Mouse (Mus musculus): ENCODE data around the gene Anxa7. TPM values are rescaled to one million over a fixed set of nuclear protein-coding genes. Genes with fewer than 3 reads are reported as not detected.

Anxa7 gene
- polyA plus RNA-seq, 1 experiment from 2014 or later, result 33.6 TPM

DNA sequence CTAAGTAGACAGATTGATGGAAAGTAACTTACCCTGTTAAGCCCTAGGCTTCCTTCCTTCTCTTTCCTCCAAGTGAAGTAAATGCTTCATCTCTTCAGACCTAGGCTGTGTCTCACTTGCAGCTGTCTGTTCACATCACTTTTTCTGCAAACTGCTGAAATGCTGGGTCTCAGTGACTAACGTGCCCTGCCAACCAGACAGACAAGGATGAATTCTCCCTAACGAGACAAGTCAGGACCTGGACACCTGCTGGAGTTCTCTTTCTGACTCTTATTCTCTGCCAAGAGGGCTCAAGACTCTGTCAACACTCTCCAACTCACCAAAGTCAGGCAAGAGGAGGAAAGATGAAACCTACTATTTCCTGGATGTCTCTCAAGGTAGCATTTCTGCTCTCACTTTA, 16.7 kb upstream of the Anxa7 start, which contains the start of gene Mss51:
Gene Mss51, minus strand, starts transcription at position 299 of the 400 bp plus-strand sequence.
- no peak within 1 kb of the TSS for H3K9ac ChIP-seq (ENCODE audit: low read depth, low read length)
- H3K27me3 ChIP-seq (replicated peaks; ENCODE audit: control insufficient read depth, insufficient read depth, low read length), result no peaks in the 10 kb centered on the region
- no peak for ATAC-seq
- H3K36me3 ChIP-seq (ENCODE audit: control insufficient read depth, insufficient read depth), result peaks cover 18% of the 10 kb centered on the region
- WGBS, result 78% methylated on average over 2 of the region's 2 CpGs
- no peak for TF ChIP-seq CTCF (IDR thresholded peaks at IDR 0.05; ENCODE audit: low read depth)
- H3K4me2 ChIP-seq (replicated peaks; ENCODE audit: low read depth), result no peak within 1 kb of the TSS
- no peak within 1 kb of the TSS for H3K4me3 ChIP-seq (ENCODE audit: low read depth, low read length)
- no peaks in the 10 kb centered on the region for H3K9me3 ChIP-seq (ENCODE audit: control insufficient read depth)
- H3K27ac ChIP-seq (ENCODE audit: low read depth, low read length), result no peak within 1 kb of the TSS
- no peaks in the 10 kb centered on the region for H3K4me1 ChIP-seq (replicated peaks; ENCODE audit: control insufficient read depth, insufficient read depth, low read length)

DNA sequence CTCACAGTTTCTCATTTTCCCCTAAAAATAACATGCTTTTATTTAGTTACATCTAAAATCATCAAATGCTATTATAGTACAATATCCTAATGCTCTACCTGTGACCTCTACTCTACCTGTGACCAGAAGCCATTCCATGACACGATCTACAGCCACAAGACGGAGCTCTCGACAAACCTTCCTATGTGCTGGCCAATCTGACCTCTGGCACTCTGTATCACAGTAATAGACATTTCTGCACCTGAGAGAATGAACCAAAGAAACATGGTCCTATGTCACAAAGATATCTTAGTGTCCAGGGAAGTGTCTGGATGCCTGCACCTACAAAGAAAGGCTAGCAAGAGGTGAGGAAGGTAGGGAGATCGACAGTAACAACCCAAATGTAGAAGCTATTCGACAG, 6.1 kb upstream of the Anxa7 start:
- no peak for ATAC-seq
- no peaks in the 10 kb centered on the region; the same call in 1 of the 2 replicates for H3K36me3 ChIP-seq (ENCODE audit: control insufficient read depth, insufficient read depth)
- H3K9me3 ChIP-seq (ENCODE audit: control insufficient read depth), result no peaks in the 10 kb centered on the region
- no peaks in the 10 kb centered on the region for H3K4me1 ChIP-seq (replicated peaks; ENCODE audit: control insufficient read depth, insufficient read depth, low read length)
- 91% methylated on average over 5 of the region's 5 CpGs for WGBS
- no peaks in the 10 kb centered on the region for H3K27me3 ChIP-seq (replicated peaks; ENCODE audit: control insufficient read depth, insufficient read depth, low read length)
- TF ChIP-seq CTCF (IDR thresholded peaks at IDR 0.05; ENCODE audit: low read depth), result no peak
- no peak overlapping the region for H3K27ac ChIP-seq (ENCODE audit: low read depth, low read length)
- H3K4me2 ChIP-seq (replicated peaks; ENCODE audit: low read depth), result no peak overlapping the region
- no peak overlapping the region for H3K9ac ChIP-seq (ENCODE audit: low read depth, low read length)
- no peak overlapping the region for H3K4me3 ChIP-seq (ENCODE audit: low read depth, low read length)

DNA sequence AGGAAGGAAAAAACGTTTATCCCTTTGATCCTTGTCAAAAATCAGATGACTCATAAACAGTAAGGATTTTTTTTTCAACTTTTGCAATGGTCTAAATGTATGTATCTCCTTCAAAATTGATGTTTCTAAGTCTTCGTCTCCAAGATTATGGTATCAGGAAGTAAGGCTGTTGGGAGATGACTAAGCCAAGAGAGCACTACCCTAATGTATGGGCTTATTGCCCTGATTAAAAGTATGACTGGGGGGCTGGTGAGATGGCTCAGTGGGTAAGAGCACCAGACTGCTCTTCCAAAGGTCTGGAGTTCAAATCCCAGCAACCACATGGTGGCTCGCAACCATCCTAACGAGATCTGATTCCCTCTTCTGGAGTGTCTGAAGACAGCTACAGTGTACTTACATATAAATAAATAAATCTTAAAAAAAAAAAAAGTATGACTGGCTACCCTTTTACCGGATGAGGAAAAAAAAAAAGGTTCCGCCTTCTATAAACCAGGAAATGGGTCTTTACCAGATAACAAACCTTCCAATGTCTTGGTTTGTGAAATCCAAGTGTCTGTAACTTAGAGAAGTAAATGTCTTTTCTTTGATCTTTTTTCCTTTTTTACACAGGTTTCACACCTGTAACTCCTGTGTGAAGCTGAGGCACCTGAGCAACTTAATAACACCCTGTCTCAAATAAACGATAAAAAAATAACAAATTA, 2.3 kb upstream of the Anxa7 start:
- H3K27ac ChIP-seq (ENCODE audit: low read depth, low read length), result no peak overlapping the region
- H3K9me3 ChIP-seq (ENCODE audit: control insufficient read depth), result no peaks in the 10 kb centered on the region
- H3K4me3 ChIP-seq (ENCODE audit: low read depth, low read length), result no peak overlapping the region
- WGBS, result 83% methylated on average over 7 of the region's 7 CpGs
- H3K4me2 ChIP-seq (replicated peaks; ENCODE audit: low read depth), result no peak overlapping the region
- no peak overlapping the region for H3K9ac ChIP-seq (ENCODE audit: low read depth, low read length)
- no peaks in the 10 kb centered on the region for H3K27me3 ChIP-seq (replicated peaks; ENCODE audit: control insufficient read depth, insufficient read depth, low read length)
- TF ChIP-seq CTCF (IDR thresholded peaks at IDR 0.05; ENCODE audit: low read depth), result no peak
- no peaks in the 10 kb centered on the region; the same call in 1 of the 2 replicates for H3K36me3 ChIP-seq (ENCODE audit: control insufficient read depth, insufficient read depth)
- H3K4me1 ChIP-seq (replicated peaks; ENCODE audit: control insufficient read depth, insufficient read depth, low read length), result no peaks in the 10 kb centered on the region
- ATAC-seq, result no peak

DNA sequence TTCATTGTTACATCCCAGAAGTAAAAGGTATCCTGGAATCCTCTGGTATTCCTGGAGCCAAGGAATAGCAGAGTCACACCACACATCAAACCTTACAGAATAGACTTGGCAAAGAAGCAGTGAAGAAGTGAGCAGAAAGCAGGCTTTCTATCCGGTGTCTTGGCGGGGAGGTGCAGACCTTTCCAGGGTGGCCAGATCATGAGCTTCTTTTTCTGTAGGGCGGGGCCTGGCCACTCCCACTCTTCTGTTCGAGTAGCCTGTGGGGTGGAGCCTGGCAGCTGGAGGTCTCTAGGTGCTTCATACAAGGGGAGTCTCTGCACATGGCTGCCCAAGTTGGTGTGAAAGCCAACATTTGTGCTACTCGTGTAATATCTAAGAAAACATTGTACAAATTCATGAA, 1.3 kb upstream of the Anxa7 start:
- no peak overlapping the region for H3K4me3 ChIP-seq (ENCODE audit: low read depth, low read length)
- no peak overlapping the region for H3K4me2 ChIP-seq (replicated peaks; ENCODE audit: low read depth)
- no peak overlapping the region for H3K9ac ChIP-seq (ENCODE audit: low read depth, low read length)
- no peak for TF ChIP-seq CTCF (IDR thresholded peaks at IDR 0.05; ENCODE audit: low read depth)
- no peaks in the 10 kb centered on the region; the same call in 1 of the 2 replicates for H3K36me3 ChIP-seq (ENCODE audit: control insufficient read depth, insufficient read depth)
- no peaks in the 10 kb centered on the region for H3K4me1 ChIP-seq (replicated peaks; ENCODE audit: control insufficient read depth, insufficient read depth, low read length)
- no peaks in the 10 kb centered on the region for H3K9me3 ChIP-seq (ENCODE audit: control insufficient read depth)
- no peak overlapping the region for H3K27ac ChIP-seq (ENCODE audit: low read depth, low read length)
- 27% methylated on average over 5 of the region's 5 CpGs for WGBS
- no peak for ATAC-seq
- no peaks in the 10 kb centered on the region for H3K27me3 ChIP-seq (replicated peaks; ENCODE audit: control insufficient read depth, insufficient read depth, low read length)

DNA sequence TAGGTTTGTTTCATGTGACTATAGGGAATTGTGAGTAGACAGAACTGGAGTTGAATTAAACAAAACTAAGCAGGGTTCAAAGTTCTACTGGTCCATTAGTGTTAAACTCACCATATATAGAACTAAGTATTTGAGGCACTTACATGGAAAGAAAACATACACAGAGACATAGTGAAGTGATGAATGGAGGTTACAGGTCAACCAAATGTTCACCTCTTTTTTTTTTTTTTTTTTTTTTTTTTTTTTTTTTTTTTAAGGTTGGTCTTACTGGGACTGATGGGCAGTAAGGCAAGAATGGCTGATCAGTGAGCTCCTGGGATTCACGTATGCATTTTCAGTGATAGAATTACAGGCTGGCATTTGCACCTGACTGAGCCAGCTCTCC, 254 bp upstream of the Anxa7 start:
- H3K27me3 ChIP-seq (replicated peaks; ENCODE audit: control insufficient read depth, insufficient read depth, low read length), result no peaks in the 10 kb centered on the region
- H3K9ac ChIP-seq (ENCODE audit: low read depth, low read length), result no peak overlapping the region
- H3K4me1 ChIP-seq (replicated peaks; ENCODE audit: control insufficient read depth, insufficient read depth, low read length), result no peaks in the 10 kb centered on the region
- H3K36me3 ChIP-seq (ENCODE audit: control insufficient read depth, insufficient read depth), result no peaks in the 10 kb centered on the region; the same call in 1 of the 2 replicates
- H3K4me2 ChIP-seq (replicated peaks; ENCODE audit: low read depth), result peak overlapping the region; percentile 83
- peak overlapping the region; percentile 72 for H3K4me3 ChIP-seq (ENCODE audit: low read depth, low read length)
- H3K27ac ChIP-seq (ENCODE audit: low read depth, low read length), result no peak overlapping the region
- WGBS, result 64% methylated on average over 1 of the region's 1 CpGs
- ATAC-seq, result no peak
- no peaks in the 10 kb centered on the region for H3K9me3 ChIP-seq (ENCODE audit: control insufficient read depth)
- TF ChIP-seq CTCF (IDR thresholded peaks at IDR 0.05; ENCODE audit: low read depth), result no peak

DNA sequence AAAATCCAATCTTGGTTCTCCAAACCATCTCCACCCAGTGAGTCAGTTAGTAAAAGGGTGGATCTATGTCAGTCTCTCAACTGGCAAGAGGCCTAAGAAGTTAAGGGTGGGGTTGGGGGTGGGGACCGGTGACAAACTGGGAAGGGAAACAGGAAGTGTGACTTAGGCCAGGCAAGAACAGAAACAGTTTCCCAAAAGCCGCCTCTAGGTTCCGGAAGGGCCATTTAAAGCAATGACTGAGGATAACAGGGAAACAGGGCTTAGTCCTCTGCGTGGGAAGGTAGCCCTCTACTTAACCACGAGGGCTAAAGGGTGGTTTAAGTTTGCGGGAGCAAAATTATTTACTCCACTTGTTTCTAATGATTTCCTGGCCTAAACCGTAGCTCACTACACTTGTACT, 1.1 kb downstream of the Anxa7 start:
- no peak for TF ChIP-seq CTCF (IDR thresholded peaks at IDR 0.05; ENCODE audit: low read depth)
- Histone ChIP-seq H3K36me3 (ENCODE audit: control insufficient read depth, insufficient read depth) (0 out of 2 replicates have a peak, but pooled peaks cover 2% of the 10 kb centered on the region), H3K9me3 (ENCODE audit: control insufficient read depth) (no peaks in the 10 kb centered on the region), H3K4me3 (ENCODE audit: low read depth, low read length) (peak overlapping the region; percentile 72), H3K27ac (ENCODE audit: low read depth, low read length) (peak overlapping the region; percentile 88), H3K27me3 (replicated peaks; ENCODE audit: control insufficient read depth, insufficient read depth, low read length) (no peaks in the 10 kb centered on the region), H3K4me1 (replicated peaks; ENCODE audit: control insufficient read depth, insufficient read depth, low read length) (no peaks in the 10 kb centered on the region), H3K4me2 (replicated peaks; ENCODE audit: low read depth) (peak overlapping the region; percentile 83), H3K9ac (ENCODE audit: low read depth, low read length) (no peak overlapping the region)
- 10% methylated on average over 7 of the region's 7 CpGs for WGBS
- peak; percentile 48 for ATAC-seq

All from intestine, postnatal 0 days (tissue).